Mouse (Mus musculus) kidney, adult 11 months (tissue): ENCODE measurements at regions not wholly inside any gene's neighbourhood (a gene's known extent, or its start where the extent isn't known, plus 50 kb on each side); places are given as distances from the start of the nearest gene placed in this dataset.

Experiments used
- DNase-seq: peaks from one replicate; pipeline ENCODE4 v3.0.0; 2022

DNA sequence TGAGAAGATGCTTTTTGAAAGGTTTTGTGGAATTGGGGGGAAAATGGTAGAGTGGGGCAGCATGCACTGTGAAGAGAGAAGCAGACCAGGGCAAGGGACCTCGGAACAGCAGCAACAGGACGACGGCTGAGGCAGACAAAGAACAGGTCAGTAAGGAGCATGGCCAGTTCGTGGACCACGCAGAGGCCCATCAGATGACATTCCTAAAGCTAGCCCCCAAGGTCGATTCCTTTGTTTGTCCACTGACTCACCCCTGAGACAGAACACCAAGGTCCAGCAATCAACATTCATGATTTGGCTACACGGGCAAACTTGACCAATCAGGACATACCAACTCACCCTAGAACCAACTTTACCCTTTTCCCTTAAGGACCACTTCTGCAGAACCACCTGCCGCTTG lies 160.0 kb downstream of the Fam76b start:
- DNase-seq: no peak

DNA sequence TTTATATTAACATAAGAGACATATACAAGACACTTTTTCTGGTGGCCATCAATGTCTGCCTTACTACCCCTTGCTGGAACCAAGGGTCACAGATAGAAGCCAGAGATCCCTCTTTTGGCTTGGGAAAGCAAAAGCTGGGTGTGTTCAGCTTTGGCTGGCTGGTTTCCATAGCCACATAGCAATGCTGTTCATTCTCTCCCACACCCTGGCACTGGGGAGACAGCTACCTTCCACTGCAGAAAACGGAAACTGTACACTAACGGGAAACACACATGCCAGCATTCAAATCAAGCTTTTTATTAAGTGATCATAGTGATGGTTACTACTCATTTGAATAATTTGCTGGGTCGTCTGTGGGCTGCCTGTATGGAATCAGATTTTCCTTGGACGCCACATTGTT lies 161.4 kb downstream of the Fam76b start:
- DNase-seq: no peak

DNA sequence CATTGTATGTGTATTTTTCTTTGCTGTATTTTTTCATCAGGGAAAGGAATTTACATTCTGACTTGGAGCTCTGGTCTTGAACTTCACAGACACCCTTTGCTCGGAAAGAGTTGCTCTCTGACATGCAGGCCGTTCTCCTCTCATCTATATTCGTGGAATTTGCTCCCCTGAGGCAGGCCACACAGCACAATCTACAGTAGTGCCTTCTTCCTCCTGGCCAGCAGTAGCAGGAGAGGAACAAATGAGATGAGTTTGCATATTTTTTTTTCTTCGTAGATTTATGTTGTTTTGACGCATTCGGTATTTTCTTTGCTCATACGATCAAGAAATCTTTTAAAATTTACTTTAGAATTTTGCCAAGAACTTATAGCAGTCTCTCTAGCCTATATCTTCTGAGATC lies 163.4 kb downstream of the Fam76b start:
- DNase-seq: no peak

DNA sequence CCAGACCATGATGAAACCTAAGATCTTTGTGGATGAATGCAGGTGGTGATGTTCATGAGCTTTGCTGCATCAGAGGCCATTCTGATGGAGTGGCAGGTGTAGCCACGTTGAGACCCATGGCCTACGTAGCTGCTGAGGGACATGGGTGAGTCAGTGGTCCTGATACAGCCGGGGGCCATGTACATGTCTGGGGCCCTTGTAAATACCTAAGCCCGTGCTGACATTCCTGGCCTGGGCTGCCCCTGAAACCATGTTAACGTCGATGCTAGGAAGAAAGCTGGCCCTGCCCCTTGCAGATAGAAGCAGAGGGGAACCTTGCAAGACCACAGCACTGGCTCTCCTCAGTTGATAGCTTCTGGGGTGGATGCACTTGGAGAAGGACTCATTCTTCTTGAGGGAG lies 165.2 kb downstream of the Fam76b start:
- DNase-seq: no peak

DNA sequence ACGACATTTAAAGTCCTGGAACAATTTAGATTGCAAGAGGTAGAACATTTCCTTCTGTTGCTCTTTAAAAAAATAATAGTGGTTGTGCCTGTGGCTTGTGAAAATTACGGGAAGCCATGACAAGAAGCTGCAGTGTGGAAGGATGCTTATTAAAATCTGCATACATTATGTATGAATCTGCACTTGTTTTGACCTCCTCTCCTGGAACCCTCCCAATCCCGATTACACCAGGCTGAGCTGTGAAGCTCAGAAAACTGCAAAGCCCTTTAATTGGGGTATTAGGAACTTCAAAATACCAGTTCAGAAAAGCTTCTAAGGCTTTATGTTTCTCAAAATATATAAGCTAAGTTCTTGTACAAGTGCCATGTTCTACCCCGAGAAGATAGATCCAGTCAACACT lies 171.8 kb downstream of the Fam76b start:
- DNase-seq: no peak

DNA sequence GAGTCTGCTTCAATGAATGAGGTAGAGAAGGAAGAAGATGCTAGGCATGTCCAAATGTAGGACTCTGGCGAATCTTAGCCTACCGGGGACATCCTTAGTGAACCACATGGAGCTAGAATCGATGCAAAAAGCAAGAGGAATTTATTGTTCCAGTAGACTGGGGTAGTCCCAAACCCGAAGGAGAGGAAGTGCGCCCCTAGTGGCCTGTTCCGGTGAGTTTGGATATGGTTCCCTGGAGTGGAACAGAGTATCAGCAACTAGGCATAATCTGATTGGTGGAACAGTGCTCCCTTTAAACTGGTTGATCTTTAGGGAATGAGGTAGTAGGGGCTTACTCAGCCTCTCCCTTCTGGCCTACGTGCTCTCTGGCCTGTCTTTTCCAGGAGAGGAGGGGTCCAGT lies 174.0 kb downstream of the Fam76b start:
- no peak for DNase-seq

DNA sequence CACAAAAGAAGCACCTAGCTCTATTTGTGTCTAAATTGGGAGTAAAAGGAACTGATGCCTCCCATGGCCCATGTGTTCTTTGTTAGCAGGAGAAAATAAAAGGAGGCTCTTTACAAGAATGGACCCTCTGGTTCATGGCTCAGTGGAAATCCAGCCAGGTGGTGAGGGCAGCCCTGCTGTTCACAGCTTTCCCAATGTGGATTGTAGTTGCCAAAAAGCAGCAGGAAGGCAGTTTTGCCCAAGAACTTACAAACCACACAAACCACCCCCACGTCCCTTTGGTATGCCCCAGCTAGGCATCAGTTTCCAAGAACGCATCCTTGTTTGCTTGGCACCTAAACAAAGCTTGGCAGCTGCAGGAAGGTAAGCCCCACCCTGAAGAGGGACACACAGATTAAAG lies 174.7 kb downstream of the Fam76b start:
- DNase-seq: no peak

DNA sequence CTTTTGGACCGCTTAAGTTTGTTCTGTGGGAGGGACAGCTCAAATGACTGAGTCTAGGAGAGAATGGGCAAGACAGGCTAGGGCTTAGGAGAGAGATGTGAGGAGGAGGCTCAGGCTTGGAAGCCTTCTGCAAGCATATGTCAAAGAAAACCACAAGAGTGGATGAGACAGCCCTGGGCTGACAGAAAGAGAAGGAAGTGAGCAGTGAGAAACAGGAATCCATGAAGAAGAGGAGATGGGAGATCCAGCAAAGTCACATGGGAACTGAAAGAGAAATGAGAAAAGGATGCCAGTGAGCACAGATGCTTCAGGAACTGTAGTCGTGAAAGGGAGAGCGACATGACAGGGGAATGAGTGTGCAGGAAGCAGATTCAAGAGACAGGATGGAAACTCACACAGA lies 175.6 kb downstream of the Fam76b start:
- no peak for DNase-seq

DNA sequence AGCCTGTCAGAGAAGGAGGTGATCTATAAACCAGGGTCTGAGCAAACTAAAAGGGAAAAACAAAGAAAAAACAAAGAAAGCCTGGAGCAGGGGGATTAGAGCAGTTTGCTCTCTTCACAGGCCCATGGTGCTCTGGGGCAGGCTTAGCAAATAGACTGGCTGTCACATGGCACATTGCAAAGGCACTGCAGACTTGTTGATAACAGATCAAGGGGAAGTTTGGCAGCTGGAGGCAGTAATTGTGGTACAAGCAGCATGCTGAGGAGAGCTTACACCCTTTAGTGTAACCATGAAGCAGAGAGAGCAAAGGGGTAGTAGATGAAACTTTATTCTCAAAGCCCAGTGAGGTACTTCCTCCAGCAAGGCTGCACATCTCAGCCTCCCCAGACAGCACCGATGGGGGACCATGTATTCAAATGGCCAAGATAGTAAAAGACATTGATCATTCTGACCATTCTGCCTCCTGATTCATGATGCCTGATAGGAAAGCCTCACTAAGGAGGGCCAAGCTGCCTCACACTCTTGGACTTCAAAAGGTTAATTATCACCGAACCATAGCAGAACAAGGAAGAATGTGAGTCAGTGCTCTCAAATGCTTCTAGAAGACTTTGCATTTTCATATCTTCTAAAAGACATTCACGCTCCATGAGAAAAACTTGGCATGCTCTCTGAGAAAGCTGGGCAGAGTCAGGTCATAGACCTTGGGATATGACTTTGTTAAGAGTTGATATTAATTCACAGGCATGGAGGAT lies 178.9 kb downstream of the Fam76b start:
- no peak for DNase-seq

DNA sequence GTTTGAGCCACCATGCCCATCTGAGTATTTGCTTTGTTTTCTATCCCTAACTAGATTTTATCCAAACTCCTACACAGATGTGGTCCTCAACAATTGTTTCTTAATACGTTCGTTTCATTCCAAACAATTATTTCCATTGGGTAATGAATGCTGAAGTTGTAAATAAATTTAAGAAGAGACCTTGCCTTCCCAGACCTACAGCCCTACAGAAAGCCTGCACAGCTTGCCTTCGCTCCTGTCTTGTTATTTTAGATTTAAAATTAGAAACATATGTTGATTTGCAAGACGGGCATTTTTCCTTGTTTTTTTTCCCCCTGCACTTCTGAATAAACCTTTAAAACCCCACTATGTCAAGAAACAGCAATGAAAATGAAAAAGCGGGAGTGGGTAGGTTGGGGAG lies 181.9 kb downstream of the Fam76b start:
- DNase-seq: no peak

DNA sequence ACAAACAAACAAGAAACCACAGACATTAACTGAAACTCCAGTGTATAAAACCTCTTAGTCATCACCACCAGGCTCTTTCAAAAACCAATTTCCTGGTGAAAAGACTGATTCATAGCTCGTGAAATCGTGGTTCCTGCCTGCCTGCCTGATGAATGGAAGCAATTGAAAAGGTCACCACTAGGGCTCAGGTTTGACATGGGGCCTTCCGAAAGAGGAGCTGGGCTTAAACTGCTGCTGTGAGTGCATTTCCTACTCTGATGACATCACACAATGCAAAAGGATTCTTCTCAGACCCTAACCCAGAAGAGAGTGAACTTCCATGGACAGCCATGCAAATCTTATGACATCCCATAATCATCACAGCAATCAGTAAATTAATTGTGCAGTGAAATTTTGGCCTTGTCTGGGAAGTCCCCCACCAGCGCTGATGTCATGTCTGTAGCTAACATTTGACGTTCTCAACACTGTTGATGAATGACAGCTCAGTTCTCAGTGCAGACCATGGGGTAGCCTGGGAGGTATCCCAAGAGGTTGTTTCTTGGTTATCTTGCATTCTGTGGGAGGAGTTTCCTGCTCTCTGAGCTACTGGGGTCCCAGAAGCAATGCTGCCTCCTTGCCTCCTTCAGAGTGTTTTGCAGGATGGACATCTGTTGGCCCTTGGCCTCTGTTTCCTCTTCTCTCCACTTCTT lies 182.9 kb downstream of the Fam76b start:
- no peak for DNase-seq

DNA sequence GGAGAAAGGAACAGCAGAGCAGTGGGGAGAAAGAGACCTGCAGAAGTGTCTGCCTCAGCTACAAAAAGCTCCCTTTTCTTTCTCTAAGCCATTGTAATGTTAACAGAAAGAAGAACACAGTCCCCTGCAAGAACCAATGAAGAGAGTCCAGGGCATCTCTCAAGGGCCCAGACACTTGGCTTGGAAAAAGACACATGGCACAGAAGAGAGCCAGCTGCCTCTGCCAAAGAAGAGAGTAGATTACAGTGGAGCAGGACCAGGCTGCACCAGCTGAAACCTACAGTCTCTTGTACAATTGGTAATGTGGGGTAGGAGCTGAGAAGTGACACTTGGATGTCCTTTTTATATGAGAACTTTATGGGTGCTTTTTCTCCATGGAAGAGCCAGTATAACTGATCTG lies 196.7 kb downstream of the Fam76b start:
- DNase-seq: no peak

DNA sequence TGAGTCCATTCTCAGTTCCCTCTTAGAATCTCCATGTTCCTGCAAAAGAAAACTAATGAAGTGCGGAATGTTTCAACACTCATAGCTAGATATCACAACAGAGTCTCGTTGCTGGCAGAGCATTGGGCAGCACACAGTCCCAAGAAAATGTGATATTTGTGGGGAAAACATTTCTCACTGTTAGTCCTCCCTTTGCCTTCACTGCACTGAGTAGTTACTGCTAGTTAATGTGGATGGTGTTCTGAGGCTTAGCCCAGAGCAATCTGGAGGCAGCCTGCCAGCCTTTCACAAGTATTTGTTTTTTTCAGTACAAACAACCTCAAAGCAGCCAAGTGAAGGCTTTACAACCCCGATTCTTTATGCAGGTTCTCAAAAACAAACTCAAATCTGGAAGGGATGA lies 197.2 kb downstream of the Fam76b start:
- no peak for DNase-seq

DNA sequence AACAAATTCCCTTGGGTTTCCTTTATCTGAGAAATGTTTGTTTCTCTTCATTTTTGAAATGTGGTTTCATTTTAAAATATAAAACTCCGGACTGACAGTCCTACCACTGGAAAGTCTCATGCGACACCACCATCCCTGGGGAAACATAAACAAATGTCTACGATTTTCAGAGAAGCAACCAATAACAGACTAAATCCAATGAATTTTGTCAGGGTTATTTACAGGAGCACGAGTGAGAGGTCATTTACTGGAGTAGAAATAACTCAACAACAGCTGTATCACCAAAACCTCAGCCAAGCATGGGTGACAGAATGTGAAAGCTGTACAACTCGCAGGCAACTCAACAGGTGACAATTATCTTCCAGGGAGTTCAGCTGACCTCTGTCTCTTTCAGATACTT lies 200.5 kb downstream of the Fam76b start:
- DNase-seq: no peak

DNA sequence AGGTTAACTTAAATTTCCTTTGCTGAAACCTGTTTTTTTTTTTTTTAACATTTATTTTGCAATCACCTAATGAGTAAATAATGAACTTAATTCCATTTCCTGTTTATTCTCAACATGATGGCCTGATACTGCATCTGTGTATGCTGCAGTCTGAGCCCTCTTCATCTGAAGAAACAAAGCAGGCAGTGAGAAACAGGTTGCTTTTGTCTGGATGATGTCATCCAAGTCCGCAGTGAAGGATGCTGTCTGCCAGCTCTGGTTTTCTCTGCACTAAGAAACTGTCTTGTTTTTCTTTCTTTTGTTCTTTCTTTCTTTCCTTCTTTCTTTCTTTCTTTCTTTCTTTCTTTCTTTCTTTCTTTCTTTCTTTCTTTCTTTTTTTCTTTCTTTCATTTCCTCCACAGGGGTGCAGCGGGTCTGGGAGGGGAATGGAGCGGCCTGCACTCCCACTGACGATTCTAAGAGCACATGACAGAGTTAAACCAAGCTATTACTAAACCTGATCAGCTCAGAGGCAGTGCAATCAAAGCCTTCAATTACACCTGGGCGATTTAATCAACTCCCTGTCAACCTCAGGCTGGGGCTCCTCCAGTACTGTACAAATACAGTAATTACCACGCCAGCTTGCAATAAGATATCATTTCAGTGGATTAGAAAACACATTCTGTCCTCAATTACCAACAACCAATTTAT lies 204.0 kb downstream of the Fam76b start:
- DNase-seq: no peak

DNA sequence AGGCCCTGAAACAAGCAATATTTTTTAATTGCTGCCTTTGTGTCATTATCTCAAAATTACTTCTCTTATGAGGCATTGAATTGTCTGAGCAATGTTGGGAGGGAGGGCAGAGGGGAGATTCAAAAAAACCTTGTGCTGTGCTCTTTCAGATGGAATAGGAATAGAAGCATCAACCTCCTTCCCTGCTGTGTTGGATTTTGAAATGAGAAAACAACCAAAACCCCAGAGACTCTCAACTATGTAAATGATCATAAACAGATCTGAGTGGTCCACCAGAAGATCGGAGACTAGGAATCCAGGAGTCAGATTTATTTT lies 204.5 kb downstream of the Fam76b start:
- no peak for DNase-seq

DNA sequence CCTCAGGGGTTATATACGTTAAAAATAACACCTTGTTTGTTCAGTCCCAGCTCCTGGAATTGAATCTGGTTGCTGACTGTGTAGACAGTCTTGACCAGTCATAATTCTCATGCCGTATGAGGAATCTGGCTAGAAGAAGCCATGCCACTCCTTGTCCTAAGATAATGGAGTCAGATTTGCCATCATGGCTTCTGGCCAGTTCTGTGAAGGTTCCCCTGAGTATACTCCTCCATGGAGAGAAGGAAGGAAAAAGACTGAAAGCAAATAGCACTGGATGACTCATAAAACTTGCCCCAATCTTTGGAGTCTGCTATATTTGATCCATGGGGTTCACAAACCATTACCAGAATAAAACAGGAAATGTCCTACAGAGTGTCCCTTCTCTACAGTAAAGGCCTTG lies 208.0 kb downstream of the Fam76b start:
- DNase-seq: no peak

DNA sequence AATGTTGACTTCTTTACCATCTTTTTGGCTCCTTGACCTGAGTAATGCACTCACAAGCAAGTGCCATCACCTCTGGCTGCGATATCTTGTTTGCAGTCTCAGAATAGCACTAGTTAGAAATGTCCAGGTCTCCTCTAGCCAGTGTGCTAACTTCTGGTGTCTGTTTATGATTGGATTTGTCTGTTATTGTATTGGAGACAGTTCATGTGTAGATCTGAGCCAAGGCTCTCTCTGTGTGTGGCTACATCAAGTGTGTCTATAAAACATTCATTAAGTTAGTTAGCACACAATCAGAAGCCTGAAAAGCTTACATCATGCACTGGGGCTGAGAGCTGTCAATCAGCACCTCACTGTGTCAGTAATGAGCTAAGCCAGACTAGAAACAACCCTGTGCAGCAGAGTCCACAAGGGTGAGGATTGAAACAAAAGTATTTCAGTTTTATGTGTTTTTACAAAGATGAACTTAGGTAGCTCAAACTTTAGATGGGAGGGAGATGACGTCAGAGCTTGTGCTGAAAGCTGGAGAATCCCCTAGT lies 214.5 kb downstream of the Fam76b start:
- DNase-seq: no peak

DNA sequence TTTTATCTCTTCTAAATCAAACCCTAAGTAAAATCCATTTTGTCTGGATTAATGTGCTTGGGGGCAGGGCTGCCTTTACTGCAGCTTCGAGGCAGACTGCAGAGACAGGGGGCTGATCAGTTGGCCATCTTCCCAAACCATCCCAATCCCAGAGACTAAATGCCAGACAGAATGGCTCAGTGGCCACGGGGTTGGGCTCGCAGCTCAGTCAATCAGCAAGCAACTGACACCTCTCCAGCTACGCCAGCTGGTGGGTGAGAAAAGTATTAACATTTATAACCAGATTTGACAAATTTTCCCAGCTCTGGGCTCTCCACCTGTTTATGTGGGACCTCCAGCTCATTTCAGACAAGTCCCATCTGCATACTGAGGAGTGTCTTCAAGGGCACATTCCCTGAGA lies 220.7 kb downstream of the Fam76b start:
- no peak for DNase-seq

DNA sequence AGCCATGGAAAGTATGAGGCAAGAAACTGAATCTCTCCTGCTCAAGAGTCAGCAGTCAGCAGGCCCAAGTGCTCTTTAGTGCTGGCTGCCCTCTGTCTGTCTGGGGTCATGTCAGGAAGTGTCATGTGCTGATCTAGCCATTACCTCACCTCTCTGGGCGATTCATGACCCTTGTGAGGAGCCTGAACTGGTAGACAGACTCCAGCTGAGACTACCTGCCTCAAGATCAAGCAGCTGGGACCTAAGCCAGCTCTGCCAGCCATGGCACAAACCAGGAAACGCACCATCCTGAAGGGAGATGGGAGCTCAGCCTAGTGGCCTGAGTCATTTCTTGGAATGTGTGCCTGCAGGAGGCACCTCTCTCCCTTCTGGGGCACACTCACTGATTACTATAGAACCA lies 221.2 kb upstream of the Sesn3 start:
- DNase-seq: peak; percentile 85

DNA sequence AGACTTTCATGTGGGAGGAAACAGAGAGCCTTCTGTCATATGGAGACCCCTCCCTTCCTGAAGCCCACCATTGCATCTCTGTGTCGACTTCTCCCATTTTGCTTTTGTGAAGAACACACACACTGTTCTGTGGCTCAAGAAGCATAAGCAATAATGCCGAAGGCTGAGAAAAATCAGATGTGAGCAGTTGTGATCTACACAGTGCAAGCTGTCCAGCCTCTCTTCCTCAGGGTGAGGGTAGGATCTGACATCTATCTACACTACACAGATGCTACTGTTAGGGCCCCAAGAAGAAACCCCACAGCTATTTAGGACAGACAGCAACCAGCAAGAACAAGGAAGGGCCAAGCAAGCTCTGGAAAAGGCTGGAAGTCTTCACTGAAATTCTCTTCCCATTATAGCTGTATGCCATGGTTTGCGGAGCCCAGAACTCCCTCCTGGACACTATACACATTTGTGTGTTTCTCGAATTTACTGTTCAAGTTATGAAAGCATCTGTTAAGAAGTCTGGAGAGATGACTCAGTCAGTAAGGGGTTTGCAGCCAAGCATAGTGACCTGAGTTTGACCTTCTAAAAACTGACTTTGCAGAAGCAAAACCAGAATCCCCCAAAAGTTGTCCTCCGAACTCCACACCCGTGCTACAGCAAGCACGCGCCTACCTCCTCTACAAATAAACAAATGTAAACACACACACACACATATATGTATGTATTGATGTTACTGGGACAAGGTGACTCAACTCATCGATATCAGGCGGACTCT lies 218.3 kb upstream of the Sesn3 start:
- DNase-seq: no peak

DNA sequence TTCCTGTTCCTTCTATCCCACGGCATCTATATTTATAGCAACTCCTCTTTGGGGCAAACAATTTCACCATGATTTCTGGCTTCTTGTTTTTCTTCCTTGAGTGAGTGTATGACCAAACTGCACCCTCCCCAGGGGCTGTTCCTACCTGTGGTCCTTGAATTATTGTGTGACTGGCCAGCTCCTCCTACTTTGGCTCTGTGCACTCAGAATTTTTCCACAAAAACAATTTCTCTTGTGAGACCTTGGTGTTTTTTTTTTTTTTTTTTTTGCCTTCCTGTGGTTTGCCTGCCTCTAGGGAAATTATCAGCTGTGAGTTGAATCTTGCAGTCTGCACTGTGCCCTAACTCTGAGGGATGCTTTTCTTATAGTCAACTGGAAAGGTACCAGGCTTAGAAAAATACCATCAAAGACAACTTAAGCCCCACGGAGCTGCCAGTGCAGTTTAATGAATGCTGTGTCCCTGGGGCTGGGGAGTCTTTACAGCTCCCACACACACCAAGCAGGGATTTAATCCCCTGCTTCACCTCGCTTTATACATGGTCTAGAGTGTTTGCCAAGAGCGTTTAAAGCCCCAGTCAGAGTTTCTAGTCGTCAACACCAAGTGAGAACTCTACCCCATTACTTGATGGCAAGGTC lies 216.2 kb upstream of the Sesn3 start:
- no peak for DNase-seq

DNA sequence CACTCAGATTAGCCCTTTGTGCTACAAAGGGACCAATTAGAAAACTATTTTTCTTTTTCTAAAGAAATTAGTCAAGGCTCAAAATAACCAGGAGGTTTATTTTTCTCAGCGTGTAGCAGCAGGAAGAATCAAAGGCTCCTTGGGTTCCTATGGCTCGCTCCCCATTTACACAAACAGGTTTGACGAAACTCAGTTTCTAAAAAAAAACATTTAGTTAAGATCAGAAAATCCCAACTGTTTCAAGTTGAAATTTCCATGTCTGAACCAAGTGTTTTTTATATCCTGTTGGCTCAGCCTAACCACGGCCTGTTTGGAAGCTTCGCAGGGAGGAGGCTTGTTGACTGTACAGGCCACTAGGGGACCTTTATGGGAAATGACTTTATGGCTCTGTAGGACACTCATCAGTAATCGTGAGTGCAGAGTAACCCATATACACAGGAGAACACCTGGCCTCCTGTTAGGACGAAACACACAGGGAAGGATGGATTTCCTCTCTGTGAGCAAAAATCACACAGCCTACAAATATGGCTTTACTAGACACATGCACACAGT lies 215.6 kb upstream of the Sesn3 start:
- DNase-seq: no peak
